Mouse (Mus musculus): ENCODE results near the gene Bach2. TPM values are rescaled to one million over a fixed set of nuclear protein-coding genes. Genes with fewer than 3 reads are reported as not detected.

Gene Bach2
- total RNA-seq, 2 experiments from 2014 or later, result 10.4 to 14.4 TPM

GRCm38 (mm10) chr4:32432945-32433344 is 194.3 kb downstream of the Bach2 start:
- intact Hi-C loops (cut with DNase I), result loop anchor here (1.0 to 5.0 kb wide), 5 partner anchors 18 to 196 kb away; partner anchors contain the start of gene Bach2
- no peak for DNase-seq (ENCODE audit: low spot score in 2 of 2)

- no peak for DNase-seq (ENCODE audit: low spot score in 2 of 2)
- intact Hi-C loops (cut with DNase I), result loop anchor here (5.0 kb wide), 4 partner anchors 73 to 197 kb away; partner anchors contain the start of gene Bach2
Observed at GRCm38 (mm10) chr4:32434612-32435011, 196.0 kb downstream of the Bach2 start.

GRCm38 (mm10) chr4:32439974-32440739 is 201.6 kb downstream of the Bach2 start:
- DNase-seq (ENCODE audit: low spot score in 2 of 2), result no peak
- intact Hi-C loops (cut with DNase I), result no loop called here

GRCm38 (mm10) chr4:32440740-32441072 is 202.1 kb downstream of the Bach2 start:
- no peak for DNase-seq (ENCODE audit: low spot score in 2 of 2)
- intact Hi-C loops (cut with DNase I), result no loop called here

GRCm38 (mm10) chr4:32444671-32445196 is 206.1 kb downstream of the Bach2 start:
- DNase-seq (ENCODE audit: low spot score in 2 of 2), result no peak
- intact Hi-C loops (cut with DNase I), result no loop called here

- DNase-seq (ENCODE audit: low spot score in 2 of 2), result no peak
- intact Hi-C loops (cut with DNase I), result no loop called here
Observed at GRCm38 (mm10) chr4:32447850-32448249, 209.2 kb downstream of the Bach2 start.

- intact Hi-C loops (cut with DNase I), result loop anchor here (2.0 kb wide), 1 partner anchor 69 kb away; no protein-coding TSS in a partner anchor
- peak in 1 of 2 experiments; percentile 65 for DNase-seq (ENCODE audit: low spot score in 2 of 2)
Observed at GRCm38 (mm10) chr4:32461986-32462385, 223.4 kb downstream of the Bach2 start.

GRCm38 (mm10) chr4:32463065-32463464 is 224.5 kb downstream of the Bach2 start:
- peak in 1 of 2 experiments; percentile 38 for DNase-seq (ENCODE audit: low spot score in 2 of 2)
- intact Hi-C loops (cut with DNase I), result loop anchor here (2.0 kb wide), 1 partner anchor 68 kb away; no protein-coding TSS in a partner anchor

GRCm38 (mm10) chr4:32464540-32464939 is 225.9 kb downstream of the Bach2 start:
- intact Hi-C loops (cut with DNase I), result no loop called here

GRCm38 (mm10) chr4:32466031-32466430 is 227.4 kb downstream of the Bach2 start:
- DNase-seq (ENCODE audit: low spot score in 2 of 2), result peak in 1 of 2 experiments; percentile 75
- intact Hi-C loops (cut with DNase I), result no loop called here

More at GRCm38 (mm10) chr4:32464540-32464939, 225.9 kb downstream of the Bach2 start:
- DNase-seq (ENCODE audit: low spot score in 2 of 2), result peak in 1 of 2 experiments; percentile 34

- intact Hi-C loops (cut with DNase I), result no loop called here
- no peak for DNase-seq (ENCODE audit: low spot score in 2 of 2)
Observed at GRCm38 (mm10) chr4:32477977-32478660, 239.5 kb downstream of the Bach2 start.

GRCm38 (mm10) chr4:32479231-32479630 is 240.6 kb downstream of the Bach2 start:
- DNase-seq (ENCODE audit: low spot score in 2 of 2), result no peak
- intact Hi-C loops (cut with DNase I), result no loop called here

- no peak for DNase-seq (ENCODE audit: low spot score in 2 of 2)
- intact Hi-C loops (cut with DNase I), result no loop called here
Observed at GRCm38 (mm10) chr4:32479801-32480700, 241.4 kb downstream of the Bach2 start.

GRCm38 (mm10) chr4:32481366-32482055 is 242.9 kb downstream of the Bach2 start:
- intact Hi-C loops (cut with DNase I), result no loop called here
- DNase-seq (ENCODE audit: low spot score in 2 of 2), result peak in 1 of 2 experiments; percentile 15

- DNase-seq (ENCODE audit: low spot score in 2 of 2), result no peak
- intact Hi-C loops (cut with DNase I), result no loop called here
Observed at GRCm38 (mm10) chr4:32482138-32482537, 243.5 kb downstream of the Bach2 start.

- DNase-seq (ENCODE audit: low spot score in 2 of 2), result no peak
- intact Hi-C loops (cut with DNase I), result no loop called here
Observed at GRCm38 (mm10) chr4:32482936-32483335, 244.3 kb downstream of the Bach2 start.

- no peak for DNase-seq (ENCODE audit: low spot score in 2 of 2)
- intact Hi-C loops (cut with DNase I), result no loop called here
Observed at GRCm38 (mm10) chr4:32485848-32486247, 247.2 kb downstream of the Bach2 start.

- peak in 1 of 2 experiments; percentile 67 for DNase-seq (ENCODE audit: low spot score in 2 of 2)
- intact Hi-C loops (cut with DNase I), result no loop called here
Observed at GRCm38 (mm10) chr4:32486654-32487398, 248.2 kb downstream of the Bach2 start.

All from left cerebral cortex, postnatal 25 days (tissue).